Mouse (Mus musculus) hindbrain, embryonic 10.5 days (tissue): ENCODE data around the gene Plk5. TPM values are rescaled to one million over a fixed set of nuclear protein-coding genes. Genes with fewer than 3 reads are reported as not detected.

Experiments used
- DNase-seq: peaks from one replicate; pipeline ENCODE4 v3.0.0-alpha.2; 2017; ENCODE audit warnings: low spot score
- H3K27ac ChIP-seq: fragments of 300-500 bp; sonication (generic); 2 replicates; pipeline ENCODE4 v1.5.1; 2016; ENCODE audit warnings: mild to moderate bottlenecking, moderate library complexity
- H3K27me3 ChIP-seq: fragments of 300-500 bp; sonication (generic); 2 replicates; pipeline ENCODE4 v1.6.1; 2016; ENCODE audit warnings: mild to moderate bottlenecking; ENCODE audit not compliant: poor library complexity, insufficient read depth, severe bottlenecking
- H3K36me3 ChIP-seq: fragments of 300-500 bp; sonication (generic); 2 replicates; pipeline ENCODE4 v1.6.1; 2016; ENCODE audit warnings: mild to moderate bottlenecking, moderate library complexity
- H3K4me1 ChIP-seq: fragments of 300-500 bp; sonication (generic); replicated peaks from 2 replicates; pipeline ENCODE4 v1.6.1; 2016; ENCODE audit warnings: mild to moderate bottlenecking
- H3K4me3 ChIP-seq: fragments of 300-500 bp; sonication (generic); 2 replicates; pipeline ENCODE4 v1.5.1; 2016; ENCODE audit warnings: mild to moderate bottlenecking, moderate library complexity
- H3K9me3 ChIP-seq: fragments of 300-500 bp; sonication (generic); 2 replicates; pipeline ENCODE4 v1.6.1; 2016; ENCODE audit warnings: mild to moderate bottlenecking, moderate library complexity
- WGBS: fragments of 180-500 bp; shearing (Covaris S2); methylation state at CpG from one replicate; pipeline ENCODE4 v1.1.7; 2016; 5-methylcytosine and 5-hydroxymethylcytosine counted together
- polyA plus RNA-seq: library from polyadenylated mRNA; unstranded; fragments of >200 nt; fragmentation: Nextera tagmentation; extraction: Ambion mirVana; gene quantifications from 2 replicates; pipeline ENCODE4 v1.2.1, GENCODE M21; 2016

Plk5 gene
- polyA plus RNA-seq, 1 experiment from 2014 or later = 0.22 TPM

GRCm38 (mm10) chr10:80386735-80387471, 30.6 kb downstream of the Plk5 start:
- DNase-seq = peak; percentile 35
- Histone ChIP-seq H3K4me3 (peak overlapping the region; percentile 97), H3K27ac (peak overlapping the region; percentile 98), H3K9me3 (no peaks in the 10 kb centered on the region), H3K36me3 (peaks cover 60% of the 10 kb centered on the region), H3K27me3 (no peaks in the 10 kb centered on the region), H3K4me1 (peaks cover 44% of the 10 kb centered on the region)
- under 1% methylated on average over 94 of the region's 94 CpGs for WGBS

- DNase-seq = peak; percentile 90
- 5% methylated on average over 54 of the region's 61 CpGs for WGBS
- H3K27me3 ChIP-seq = no peaks in the 10 kb centered on the region
- H3K4me1 ChIP-seq = peaks cover 44% of the 10 kb centered on the region
- H3K9me3 ChIP-seq = no peaks in the 10 kb centered on the region
- H3K27ac ChIP-seq = peak within 1 kb of the TSS; percentile 98
- peak within 1 kb of the TSS; percentile 97 for H3K4me3 ChIP-seq
- H3K36me3 ChIP-seq = peaks cover 60% of the 10 kb centered on the region
Observed at GRCm38 (mm10) chr10:80387522-80387959, 31.3 kb downstream of the Plk5 start, which contains the start of gene Mex3d. Mex3d (minus strand) TSS chr10:80387659.

- peaks cover 60% of the 10 kb centered on the region for H3K36me3 ChIP-seq
- WGBS = 34% methylated on average over 2 of the region's 2 CpGs
- peak overlapping the region; percentile 97 for H3K4me3 ChIP-seq
- H3K4me1 ChIP-seq = peaks cover 35% of the 10 kb centered on the region
- no peaks in the 10 kb centered on the region for H3K27me3 ChIP-seq
- H3K27ac ChIP-seq = peak overlapping the region; percentile 98
- no peak for DNase-seq
- H3K9me3 ChIP-seq = no peaks in the 10 kb centered on the region
Observed at GRCm38 (mm10) chr10:80388731-80389130, 32.5 kb downstream of the Plk5 start.

GRCm38 (mm10) chr10:80389185-80389708, 33.0 kb downstream of the Plk5 start:
- no peak overlapping the region for H3K4me3 ChIP-seq
- DNase-seq = no peak
- WGBS = 82% methylated on average over 4 of the region's 4 CpGs
- H3K27me3 ChIP-seq = no peaks in the 10 kb centered on the region
- H3K36me3 ChIP-seq = peaks cover 60% of the 10 kb centered on the region
- no peak overlapping the region for H3K27ac ChIP-seq
- H3K9me3 ChIP-seq = no peaks in the 10 kb centered on the region
- H3K4me1 ChIP-seq = peaks cover 30% of the 10 kb centered on the region

GRCm38 (mm10) chr10:80390697-80391096, 34.4 kb downstream of the Plk5 start:
- H3K9me3 ChIP-seq = no peaks in the 10 kb centered on the region
- peaks cover 18% of the 10 kb centered on the region for H3K4me1 ChIP-seq
- H3K27me3 ChIP-seq = no peaks in the 10 kb centered on the region
- no peak overlapping the region for H3K4me3 ChIP-seq
- no peak overlapping the region for H3K27ac ChIP-seq
- H3K36me3 ChIP-seq = peaks cover 61% of the 10 kb centered on the region
- DNase-seq = no peak
- 85% methylated on average over 9 of the region's 9 CpGs for WGBS

GRCm38 (mm10) chr10:80392687-80393086, 36.4 kb downstream of the Plk5 start:
- Histone ChIP-seq H3K4me1 (peaks cover 27% of the 10 kb centered on the region), H3K4me3 (0 out of 2 replicates have a peak overlapping the region, but pooled peaks have one; percentile 18), H3K27me3 (no peaks in the 10 kb centered on the region), H3K36me3 (peaks cover 78% of the 10 kb centered on the region), H3K9me3 (no peaks in the 10 kb centered on the region), H3K27ac (no peak overlapping the region)
- 96% methylated on average over 5 of the region's 5 CpGs for WGBS
- DNase-seq = no peak

DNA sequence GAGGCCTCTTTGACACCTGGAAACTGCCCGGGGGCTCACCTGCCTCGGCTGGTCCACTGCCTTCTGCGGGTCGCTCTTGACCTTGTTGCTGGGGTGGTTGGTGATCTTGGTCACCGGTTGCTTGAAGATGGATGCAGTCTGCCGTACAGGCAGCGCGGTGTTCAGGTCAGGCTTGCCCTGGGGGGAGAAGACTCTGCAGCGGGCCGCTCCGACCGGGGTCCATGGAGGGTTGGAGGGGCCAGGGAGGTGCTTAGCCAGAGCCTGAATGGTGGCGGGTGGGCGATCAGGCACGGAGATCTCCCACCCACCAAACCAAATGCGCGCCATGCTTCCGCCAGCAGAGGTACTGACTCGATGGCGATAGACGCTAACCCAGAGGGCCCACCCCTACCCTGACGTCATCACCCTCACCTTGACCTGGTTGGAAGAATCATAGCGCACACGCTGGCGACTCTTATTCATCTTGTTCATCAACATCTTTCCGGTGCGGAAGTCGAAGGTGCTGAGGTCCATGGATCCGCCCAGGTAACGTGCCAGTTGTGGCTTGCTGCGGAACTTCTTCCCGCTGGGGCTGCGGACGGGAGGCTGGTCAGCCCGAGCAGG, 38.9 kb downstream of the Plk5 start:
- Histone ChIP-seq H3K9me3 (no peaks in the 10 kb centered on the region), H3K36me3 (peaks cover 73% of the 10 kb centered on the region), H3K27ac (no peak overlapping the region; the same call in 1 of the 2 replicates), H3K4me1 (peaks cover 29% of the 10 kb centered on the region), H3K27me3 (no peaks in the 10 kb centered on the region), H3K4me3 (no peak overlapping the region)
- 96% methylated on average over 35 of the region's 35 CpGs for WGBS
- no peak for DNase-seq

DNA sequence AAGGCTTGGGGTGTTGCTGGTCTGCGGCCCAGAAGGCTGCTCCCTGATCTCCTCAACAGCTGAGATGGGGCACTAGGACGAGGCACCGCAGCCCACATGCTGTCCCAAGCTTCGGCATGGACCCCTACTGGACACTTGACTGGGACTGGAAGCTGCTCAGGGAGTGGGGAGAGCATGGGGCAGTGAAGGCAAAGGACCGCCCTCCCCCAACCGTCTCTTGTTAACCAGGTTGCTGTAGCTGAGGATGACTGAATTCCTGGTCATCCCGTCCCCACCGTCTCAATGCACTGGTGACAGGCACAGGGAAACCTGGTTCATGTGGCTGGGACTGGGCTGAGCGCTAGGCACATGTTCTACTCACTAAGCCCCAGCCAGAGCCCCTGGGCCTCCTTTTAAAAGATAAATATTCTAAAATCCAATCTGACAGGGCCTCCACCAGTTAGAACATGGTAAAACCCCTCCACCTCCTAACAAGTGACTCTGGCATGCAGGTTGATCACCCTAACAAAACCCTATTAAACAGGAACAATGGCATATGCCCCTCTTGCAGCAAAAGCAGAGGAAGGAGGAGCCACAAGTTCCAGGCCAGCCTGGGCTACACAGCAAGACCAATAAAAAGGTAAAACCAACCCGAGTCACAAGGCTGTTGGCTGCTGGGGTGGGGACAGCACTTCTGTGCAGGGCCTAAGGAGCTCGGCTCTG, 40.7 kb downstream of the Plk5 start:
- peak overlapping the region; percentile 88 for H3K4me3 ChIP-seq
- H3K36me3 ChIP-seq = peaks cover 66% of the 10 kb centered on the region
- 91% methylated on average over 11 of the region's 11 CpGs for WGBS
- peak overlapping the region; percentile 100 for H3K27ac ChIP-seq
- no peak for DNase-seq
- H3K9me3 ChIP-seq = no peaks in the 10 kb centered on the region
- peaks cover 40% of the 10 kb centered on the region for H3K4me1 ChIP-seq
- H3K27me3 ChIP-seq = no peaks in the 10 kb centered on the region

GRCm38 (mm10) chr10:80397524-80398173, 41.4 kb downstream of the Plk5 start:
- DNase-seq = no peak
- Histone ChIP-seq H3K4me1 (peaks cover 40% of the 10 kb centered on the region), H3K27me3 (no peaks in the 10 kb centered on the region), H3K36me3 (peaks cover 66% of the 10 kb centered on the region), H3K27ac (peak overlapping the region; percentile 100), H3K4me3 (peak overlapping the region; percentile 88), H3K9me3 (no peaks in the 10 kb centered on the region)
- WGBS = 62% methylated on average over 8 of the region's 8 CpGs

DNA sequence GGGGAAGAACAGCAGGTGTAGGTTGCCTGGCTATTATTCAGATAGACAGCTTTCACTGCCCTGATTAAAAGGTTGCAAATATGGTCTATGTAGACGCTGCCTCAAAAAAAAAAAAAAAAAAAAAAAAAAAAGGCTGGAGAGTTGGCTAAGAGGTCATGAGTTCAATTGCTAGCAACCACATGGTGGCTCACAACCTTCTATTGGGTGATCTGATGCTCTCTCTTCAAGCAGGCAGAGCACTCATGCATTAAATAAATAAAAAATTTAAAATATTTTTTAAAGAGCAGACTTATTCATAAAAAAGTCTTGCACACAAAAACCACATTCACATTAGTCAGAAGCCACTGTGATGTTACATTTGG, 41.9 kb downstream of the Plk5 start:
- peaks cover 66% of the 10 kb centered on the region for H3K36me3 ChIP-seq

DNA sequence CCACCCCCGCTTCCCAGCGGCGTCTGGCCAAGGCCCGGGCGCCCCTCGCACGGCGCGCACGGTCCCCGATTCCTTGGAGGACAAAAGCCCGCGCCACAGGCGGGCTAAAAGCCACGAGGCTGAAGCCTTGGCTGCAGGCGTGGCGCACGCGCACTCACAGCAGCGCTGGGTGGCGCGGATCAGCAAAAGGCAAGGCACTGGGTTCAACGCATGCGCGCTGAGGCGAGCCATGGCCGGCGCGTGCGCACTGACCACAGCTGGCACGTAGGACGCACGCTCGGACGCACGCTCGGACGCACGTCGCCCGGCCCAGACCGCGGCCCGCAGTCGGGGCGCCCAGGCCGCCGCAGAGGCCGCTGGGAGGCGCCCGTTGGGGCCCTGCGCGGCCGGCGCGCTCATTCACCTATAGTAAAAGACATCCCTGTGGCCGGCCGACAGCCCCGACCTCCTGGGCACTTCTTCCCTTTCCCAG, 42.5 kb downstream of the Plk5 start:
- under 1% methylated on average over 59 of the region's 59 CpGs for WGBS
- H3K4me3 ChIP-seq = peak overlapping the region; percentile 88
- peak overlapping the region; percentile 100 for H3K27ac ChIP-seq
- DNase-seq = peak; percentile 99
- H3K4me1 ChIP-seq = peaks cover 40% of the 10 kb centered on the region
- H3K36me3 ChIP-seq = peaks cover 66% of the 10 kb centered on the region
- peaks cover 6% of the 10 kb centered on the region; the same call in 1 of the 2 replicates for H3K9me3 ChIP-seq
- H3K27me3 ChIP-seq = no peaks in the 10 kb centered on the region

More for the DNA sequence above, 41.9 kb downstream of the Plk5 start:
- Histone ChIP-seq H3K27ac (peak overlapping the region; percentile 100), H3K4me3 (peak overlapping the region; percentile 88), H3K4me1 (peaks cover 40% of the 10 kb centered on the region), H3K27me3 (no peaks in the 10 kb centered on the region), H3K9me3 (peaks cover 1% of the 10 kb centered on the region; the same call in 1 of the 2 replicates)
- WGBS = 0% methylated on average over 1 of the region's 1 CpGs
- DNase-seq = no peak
